Mouse (Mus musculus) E14TG2a.4 (cell line): ENCODE data around the gene Cit.

Experiments
- CTCF ChIP-seq: conservative IDR thresholded peaks from 2 replicates; pipeline ENCODE4 v1.5.1; 2014; ENCODE audit warnings: low read length
- NANOG ChIP-seq: IDR thresholded peaks from 2 replicates; pipeline ENCODE4 v1.6.1; 2014; ENCODE audit warnings: borderline replicate concordance, low read length, mixed read lengths
- POU5F1 ChIP-seq: IDR thresholded peaks from 2 replicates; pipeline ENCODE4 v1.6.1; 2014; ENCODE audit warnings: low read length, borderline replicate concordance

DNA sequence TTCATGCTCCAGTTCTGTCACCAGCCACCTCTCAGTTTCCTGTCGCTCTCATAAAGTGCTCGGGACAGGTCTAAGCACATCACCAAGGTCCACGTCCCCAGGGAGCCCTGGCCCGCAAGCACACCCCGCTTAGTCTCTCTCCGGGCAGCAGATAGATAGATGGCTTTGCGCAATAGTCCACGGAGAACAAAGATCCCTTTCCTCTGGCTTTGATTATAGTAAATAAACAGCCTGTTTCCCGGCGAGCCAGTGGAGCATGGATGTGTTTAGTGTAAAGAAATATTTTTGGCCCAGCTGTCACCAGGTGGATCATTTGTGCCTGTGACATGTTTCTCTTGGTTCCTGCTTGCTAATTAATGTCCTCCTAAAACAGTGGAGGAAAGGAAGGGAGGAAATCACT, 132.2 kb downstream of the Cit start:
- TF ChIP-seq CTCF: no peak
- no peak for TF ChIP-seq NANOG
- TF ChIP-seq POU5F1: no peak
